Mouse (Mus musculus) testis, postnatal 14 days (tissue): Measurements from ENCODE around the gene Orai2.
"Not testable (repeated sequence)": the region's sequence is repeated elsewhere in the genome, so short reads cannot be mapped to it uniquely, and the experiment has no call there.

Experiments used
- DNase-seq: peaks from one replicate; pipeline ENCODE4 v3.0.0; 2021; ENCODE audit warnings: low spot score

Gene Orai2

GRCm38 (mm10) chr5:136173606-136174463 is 3.3 kb upstream of the Orai2 start:
- DNase-seq, result peak; percentile 31

- DNase-seq, result no peak
Observed at GRCm38 (mm10) chr5:136172939-136173338, 2.4 kb upstream of the Orai2 start.

GRCm38 (mm10) chr5:136171363-136172341 is 1.1 kb upstream of the Orai2 start:
- DNase-seq, result no peak

- no peak for DNase-seq
Observed at GRCm38 (mm10) chr5:136169626-136170511, 644 bp downstream of the Orai2 start.

GRCm38 (mm10) chr5:136168071-136168470 is 2.4 kb downstream of the Orai2 start:
- DNase-seq, result no peak

- DNase-seq, result no peak
Observed at GRCm38 (mm10) chr5:136167296-136167695, 3.2 kb downstream of the Orai2 start.

- no peak for DNase-seq
Observed at GRCm38 (mm10) chr5:136165246-136165645, 5.3 kb downstream of the Orai2 start.

- DNase-seq, result no peak
Observed at GRCm38 (mm10) chr5:136163807-136164474, 6.6 kb downstream of the Orai2 start.

GRCm38 (mm10) chr5:136160084-136160483 is 10.4 kb downstream of the Orai2 start:
- DNase-seq, result not testable (repeated sequence)

- DNase-seq, result no peak
Observed at GRCm38 (mm10) chr5:136155399-136155798, 15.1 kb downstream of the Orai2 start.

- no peak for DNase-seq
Observed at GRCm38 (mm10) chr5:136152365-136152764, 18.1 kb downstream of the Orai2 start.

GRCm38 (mm10) chr5:136149134-136149576 is 21.4 kb downstream of the Orai2 start:
- DNase-seq, result not testable (repeated sequence)

- DNase-seq, result no peak
Observed at GRCm38 (mm10) chr5:136147704-136148103, 22.8 kb downstream of the Orai2 start.

GRCm38 (mm10) chr5:136146936-136147335 is 23.6 kb downstream of the Orai2 start:
- no peak for DNase-seq

GRCm38 (mm10) chr5:136144606-136145430 is 25.7 kb downstream of the Orai2 start:
- no peak for DNase-seq

GRCm38 (mm10) chr5:136143161-136143755 is 27.3 kb downstream of the Orai2 start:
- DNase-seq, result peak; percentile 53

- DNase-seq, result no peak
Observed at GRCm38 (mm10) chr5:136142746-136143145, 27.8 kb downstream of the Orai2 start.

GRCm38 (mm10) chr5:136140057-136140482 is 30.4 kb downstream of the Orai2 start:
- DNase-seq, result no peak

GRCm38 (mm10) chr5:136139393-136139792 is 31.1 kb downstream of the Orai2 start:
- no peak for DNase-seq
